ENCODE assay signal across 7 mouse cellular contexts in the genomic region with DNA sequence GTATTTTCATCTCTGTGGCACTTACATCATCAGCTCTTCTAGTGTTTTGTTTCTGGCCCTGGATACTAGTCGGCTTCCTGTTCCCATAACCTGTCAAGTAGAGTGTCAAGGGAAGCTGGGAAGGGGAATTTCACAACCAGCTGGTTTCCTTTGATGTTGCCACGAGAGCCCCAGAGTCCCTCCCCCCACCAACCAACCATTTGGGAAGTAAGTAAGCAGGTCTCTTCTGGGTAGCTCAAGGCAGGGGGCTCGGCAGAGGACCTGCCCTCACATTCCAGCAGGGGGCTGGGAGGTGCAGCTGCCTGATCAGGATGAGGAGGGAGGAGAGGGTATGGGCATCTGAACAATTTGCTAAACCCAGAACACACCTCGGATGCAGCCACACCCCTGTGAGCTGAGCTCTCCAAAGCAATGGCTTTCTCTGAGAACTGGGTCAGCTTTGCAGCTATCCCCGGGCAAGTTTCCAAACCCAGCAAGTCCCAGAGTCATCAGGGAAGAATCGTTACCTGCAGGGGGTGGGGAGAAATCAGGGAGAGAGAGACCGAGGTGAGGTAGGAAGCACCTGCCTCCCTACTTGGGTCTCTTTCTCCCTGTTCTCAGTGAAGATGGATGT. TPM values are rescaled to one million over a fixed set of nuclear protein-coding genes. Genes with fewer than 3 reads are reported as not detected.
DNase-seq lines count a peak whose midpoint lies in the region; ATAC-seq lines count a peak whose summit lies in the region.

No protein-coding gene starts in this region.

- peaks cover 23% of the 10 kb centered on the region for H3K4me1 ChIP-seq in neural tube, embryonic 15.5 days
- peaks cover 42% of the 10 kb centered on the region for H3K4me1 ChIP-seq in embryonic facial prominence, embryonic 12.5 days
- peaks cover 23% of the 10 kb centered on the region for H3K4me1 ChIP-seq in neural tube, embryonic 11.5 days (ENCODE audit: control insufficient read depth, insufficient read depth, low read length)

- no peak overlapping the region for H3K4me2 ChIP-seq in neural tube, embryonic 15.5 days
- H3K4me2 ChIP-seq in embryonic facial prominence, embryonic 12.5 days (replicated peaks), result no peak overlapping the region
- H3K4me2 ChIP-seq in neural tube, embryonic 11.5 days (ENCODE audit: low read depth), result no peak overlapping the region

- no peak overlapping the region for H3K4me3 ChIP-seq in neural tube, embryonic 15.5 days (replicated peaks)
- H3K4me3 ChIP-seq in embryonic facial prominence, embryonic 12.5 days, result no peak overlapping the region
- H3K4me3 ChIP-seq in neural tube, embryonic 11.5 days (ENCODE audit: low read depth, low read length), result no peak overlapping the region

- no peaks in the 10 kb centered on the region for H3K27me3 ChIP-seq in neural tube, embryonic 15.5 days (replicated peaks)
- no peaks in the 10 kb centered on the region for H3K27me3 ChIP-seq in embryonic facial prominence, embryonic 12.5 days
- H3K27me3 ChIP-seq in neural tube, embryonic 11.5 days (ENCODE audit: control insufficient read depth, insufficient read depth, low read length), result no peaks in the 10 kb centered on the region

- 11% methylated on average over 7 of the region's 7 CpGs for WGBS in neural tube, embryonic 15.5 days
- 7% methylated on average over 7 of the region's 7 CpGs for WGBS in embryonic facial prominence, embryonic 12.5 days
- WGBS in neural tube, embryonic 11.5 days, result 9% methylated on average over 7 of the region's 7 CpGs

- no peaks in the 10 kb centered on the region for H3K36me3 ChIP-seq in neural tube, embryonic 15.5 days
- H3K36me3 ChIP-seq in embryonic facial prominence, embryonic 12.5 days, result peaks cover under 1% of the 10 kb centered on the region; the same call in 1 of the 2 replicates
- H3K36me3 ChIP-seq in neural tube, embryonic 11.5 days (ENCODE audit: control insufficient read depth, insufficient read depth, low read length), result peaks cover 1% of the 10 kb centered on the region; the same call in 1 of the 2 replicates

- H3K9me3 ChIP-seq in neural tube, embryonic 15.5 days (replicated peaks), result no peaks in the 10 kb centered on the region
- H3K9me3 ChIP-seq in embryonic facial prominence, embryonic 12.5 days, result no peaks in the 10 kb centered on the region
- no peaks in the 10 kb centered on the region for H3K9me3 ChIP-seq in neural tube, embryonic 11.5 days (ENCODE audit: control insufficient read depth, low read length)

- ATAC-seq in neural tube, embryonic 15.5 days (ENCODE audit: low FRiP score), result no peak
- ATAC-seq in embryonic facial prominence, embryonic 12.5 days (ENCODE audit: insufficient number of reproducible peaks, insufficient read depth, low FRiP score, low TSS enrichment), result no peak
- no peak for ATAC-seq in neural tube, embryonic 11.5 days (ENCODE audit: insufficient read depth, low FRiP score, low TSS enrichment)

- H3K27ac ChIP-seq in neural tube, embryonic 15.5 days (replicated peaks), result no peak overlapping the region
- peak overlapping the region; percentile 31; the same call in 1 of the 2 replicates for H3K27ac ChIP-seq in embryonic facial prominence, embryonic 12.5 days
- no peak overlapping the region for H3K27ac ChIP-seq in neural tube, embryonic 11.5 days (ENCODE audit: low read depth, low read length)

- DNase-seq in neural tube, embryonic 10.5 days (ENCODE audit: extremely low spot score, low spot score), result peak; percentile 39
- peak; percentile 58 for DNase-seq in kidney, postnatal 10 days
- DNase-seq in neural tube, embryonic 11.5 days (ENCODE audit: low spot score), result peak; percentile 36
- no peak for DNase-seq in layer of hippocampus, adult 8-10 months (ENCODE audit: low spot score in 2 of 2)
- DNase-seq in layer of hippocampus, postnatal 36 days, result no peak

- H3K9ac ChIP-seq in neural tube, embryonic 15.5 days (replicated peaks), result no peak overlapping the region
- H3K9ac ChIP-seq in embryonic facial prominence, embryonic 12.5 days, result no peak overlapping the region
- no peak overlapping the region for H3K9ac ChIP-seq in neural tube, embryonic 11.5 days (ENCODE audit: low read length)

RNA-seq across cellular contexts. Expression of a gene that starts 1.5 kb away (rescaled TPM):
- 41.5 and 57.0 TPM in 2 replicates for polyA plus RNA-seq in neural tube, embryonic 15.5 days (2015; fragmentation: Nextera tagmentation; extraction: Ambion mirVana)
- 79.5 and 80.6 TPM in 2 replicates for polyA plus RNA-seq in embryonic facial prominence, embryonic 12.5 days (2016; fragmentation: Nextera tagmentation; extraction: Ambion mirVana)
- polyA plus RNA-seq in neural tube, embryonic 11.5 days (2014; fragmentation: Nextera tagmentation; extraction: Ambion mirVana), result 70.6 and 76.7 TPM in 2 replicates
- total RNA-seq in layer of hippocampus, adult 8-10 months (2022), result 10 to 100 TPM; 17.3 to 22.8 (median 20.6) TPM
- total RNA-seq in layer of hippocampus, postnatal 36 days (2021), result 10 to 100 TPM; 17.2 to 18.6 TPM

Comparison
In these comparisons a context has a peak if more than half of its experiments do, and no peak if none do; other contexts are left out.
1. DNase-seq: peak in neural tube, embryonic 10.5 days (single experiment), kidney, postnatal 10 days (single experiment) and neural tube, embryonic 11.5 days (single experiment); none in layer of hippocampus, adult 8-10 months (0 of 2) and layer of hippocampus, postnatal 36 days (0 of 2).